Comparison of ENCODE assay signal across 30 mouse cellular contexts in the genomic region with DNA sequence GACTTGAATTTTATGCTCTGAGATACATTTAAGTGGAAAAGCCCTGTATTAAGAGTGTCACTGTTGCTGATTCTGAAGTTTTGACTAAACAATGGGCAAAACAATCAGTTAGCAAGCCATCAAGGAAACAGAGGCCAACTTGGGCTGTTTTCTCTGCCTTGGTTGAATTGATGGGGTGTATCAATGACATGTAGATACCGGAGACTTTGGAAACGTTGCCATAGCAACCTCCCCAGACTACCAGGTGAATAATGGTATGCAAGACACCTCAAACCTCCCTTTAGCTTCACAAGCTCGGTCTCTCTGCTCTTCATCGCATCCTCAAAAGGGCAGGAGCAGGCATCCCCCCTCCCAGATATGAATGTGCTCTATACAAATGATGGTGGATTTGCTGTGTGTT.
DNase-seq lines count a peak whose midpoint lies in the region; ATAC-seq and TF ChIP-seq lines count a peak whose summit lies in the region.
"Had no signal": no experiment of that assay in that cellular context is flagged by ENCODE, and none has a peak within 500 bp of the region (broad histone marks: within the 10 kb centered on the region; RNA-seq: fewer than 3 reads in every experiment).

No protein-coding gene starts in this region.

- H3K9me3 ChIP-seq in hindbrain, embryonic 14.5 days (ENCODE audit: control insufficient read depth, low read length), result no peaks in the 10 kb centered on the region
- no peaks in the 10 kb centered on the region for H3K9me3 ChIP-seq in midbrain, embryonic 16.5 days (replicated peaks; ENCODE audit: control insufficient read depth, low read length, poor library complexity, severe bottlenecking)
- H3K9me3 ChIP-seq: embryonic facial prominence, embryonic 12.5 days; kidney, embryonic 15.5 days; limb, embryonic 10.5 days; midbrain, embryonic 12.5 days; neural tube, embryonic 15.5 days; stomach, embryonic 15.5 days had no signal

- H3K4me3 ChIP-seq in layer of hippocampus, adult 2 months, result no peak overlapping the region
- no peak overlapping the region for H3K4me3 ChIP-seq in hindbrain, embryonic 14.5 days (replicated peaks; ENCODE audit: low read length)
- no peak overlapping the region for H3K4me3 ChIP-seq in midbrain, embryonic 16.5 days (ENCODE audit: low read depth, low read length)
- H3K4me3 ChIP-seq: embryonic facial prominence, embryonic 12.5 days; kidney, embryonic 15.5 days; left cerebral cortex, adult 2 months; limb, embryonic 10.5 days; liver, embryonic 15.5 days; midbrain, embryonic 12.5 days; neural tube, embryonic 15.5 days; stomach, embryonic 15.5 days had no signal

- WGBS in hindbrain, embryonic 14.5 days, result 41% methylated on average over 4 of the region's 4 CpGs
- WGBS in midbrain, embryonic 16.5 days, result 42% methylated on average over 4 of the region's 4 CpGs

- no peaks in the 10 kb centered on the region for H3K36me3 ChIP-seq in hindbrain, embryonic 14.5 days (replicated peaks; ENCODE audit: control insufficient read depth, insufficient read depth)
- no peaks in the 10 kb centered on the region for H3K36me3 ChIP-seq in midbrain, embryonic 16.5 days (ENCODE audit: control insufficient read depth, insufficient read depth, low read length)
- H3K36me3 ChIP-seq: embryonic facial prominence, embryonic 12.5 days; G1E; kidney, embryonic 15.5 days; limb, embryonic 10.5 days; liver, embryonic 15.5 days; midbrain, embryonic 12.5 days; neural tube, embryonic 15.5 days; stomach, embryonic 15.5 days had no signal

- peak overlapping the region; percentile 55; the same call in 1 of the 2 replicates for H3K27ac ChIP-seq in layer of hippocampus, adult 2 months
- H3K27ac ChIP-seq in hindbrain, embryonic 14.5 days, result peak overlapping the region; percentile 76
- peak overlapping the region; percentile 74 for H3K27ac ChIP-seq in midbrain, embryonic 16.5 days (ENCODE audit: low read length)
- H3K27ac ChIP-seq: embryonic facial prominence, embryonic 12.5 days; kidney, embryonic 15.5 days; left cerebral cortex, adult 2 months; limb, embryonic 10.5 days; liver, embryonic 15.5 days; midbrain, embryonic 12.5 days; neural tube, embryonic 15.5 days; stomach, embryonic 15.5 days had no signal

- no peak for TF ChIP-seq POLR2A in brain, embryonic 14.5 days (IDR thresholded peaks at IDR 0.05; ENCODE audit: borderline replicate concordance, extremely low read depth, insufficient read depth, insufficient read length, poor library complexity, severe bottlenecking)

- no peak overlapping the region for H3K9ac ChIP-seq in hindbrain, embryonic 14.5 days
- H3K9ac ChIP-seq in midbrain, embryonic 16.5 days (ENCODE audit: low read depth, low read length), result no peak overlapping the region
- H3K9ac ChIP-seq: embryonic facial prominence, embryonic 12.5 days; kidney, embryonic 15.5 days; liver, embryonic 15.5 days; midbrain, embryonic 12.5 days; neural tube, embryonic 15.5 days; stomach, embryonic 15.5 days had no signal

- no peak for TF ChIP-seq CTCF in layer of hippocampus, adult 2 months (conservative IDR thresholded peaks at IDR 0.05)
- no peak for TF ChIP-seq CTCF in brain, embryonic 14.5 days (IDR thresholded peaks at IDR 0.05; ENCODE audit: borderline replicate concordance, extremely low read depth, insufficient read depth, insufficient read length)

- ATAC-seq in hindbrain, embryonic 14.5 days (ENCODE audit: low FRiP score), result no peak
- no peak for ATAC-seq in midbrain, embryonic 16.5 days
- ATAC-seq: activated CD4-positive, CD25-positive, alpha-beta regulatory T cell, adult 4 months; Patski had no signal

- intact Hi-C loops in left cerebral cortex, postnatal 4 days (cut with DNase I), result no loop called here

- H3K27me3 ChIP-seq in hindbrain, embryonic 14.5 days (ENCODE audit: control insufficient read depth, insufficient read depth, low read length), result no peaks in the 10 kb centered on the region
- no peaks in the 10 kb centered on the region for H3K27me3 ChIP-seq in midbrain, embryonic 16.5 days (ENCODE audit: control insufficient read depth, insufficient read depth, low read depth, low read length)
- H3K27me3 ChIP-seq: embryonic facial prominence, embryonic 12.5 days; kidney, embryonic 15.5 days; liver, embryonic 15.5 days; midbrain, embryonic 12.5 days; neural tube, embryonic 15.5 days; Patski; stomach, embryonic 15.5 days had no signal

- peaks cover 10% of the 10 kb centered on the region for H3K4me1 ChIP-seq in hindbrain, embryonic 14.5 days (replicated peaks; ENCODE audit: control insufficient read depth, insufficient read depth, low read length)
- peaks cover 14% of the 10 kb centered on the region for H3K4me1 ChIP-seq in midbrain, embryonic 16.5 days (ENCODE audit: control insufficient read depth, insufficient read depth, low read length)
- H3K4me1 ChIP-seq: embryonic facial prominence, embryonic 12.5 days; kidney, embryonic 15.5 days; liver, embryonic 15.5 days; stomach, embryonic 15.5 days had no signal

- no peak overlapping the region for H3K4me2 ChIP-seq in hindbrain, embryonic 14.5 days (replicated peaks)
- H3K4me2 ChIP-seq in midbrain, embryonic 16.5 days (ENCODE audit: low read length), result no peak overlapping the region
- H3K4me2 ChIP-seq: embryonic facial prominence, embryonic 12.5 days; heart, embryonic 11.5 days; kidney, embryonic 15.5 days; liver, embryonic 15.5 days; midbrain, embryonic 12.5 days; neural tube, embryonic 15.5 days; stomach, embryonic 15.5 days had no signal

- DNase-seq in layer of hippocampus, adult 2 months (ENCODE audit: low spot score in 2 of 2), result no peak
- DNase-seq in layer of hippocampus, postnatal 25 days (ENCODE audit: extremely low spot score in 1 of 2, low spot score in 1 of 2), result no peak
- peak; percentile 61 for DNase-seq in brain, embryonic 14.5 days (ENCODE audit: low read depth)
- no peak for DNase-seq in hindbrain, embryonic 14.5 days (ENCODE audit: low spot score)
- DNase-seq in frontal cortex, postnatal 14 days (ENCODE audit: low spot score in 2 of 2), result no peak
- no peak for DNase-seq in left cerebral cortex, postnatal 4 days
- no peak for DNase-seq in cerebellum, postnatal 14 days
- DNase-seq: adrenal gland, postnatal 14 days; cerebellum, adult 9-11 months; gastrocnemius, postnatal 14 days; heart, adult 11 months; kidney, adult 11 months; kidney, postnatal 4 days; layer of hippocampus, adult 9-11 months; liver; lung, postnatal 4 days; thymus, postnatal 36 days had no signal
